Mouse (Mus musculus) neural tube, embryonic 14.5 days (tissue): ENCODE data around the gene Il6ra. TPM values are rescaled to one million over a fixed set of nuclear protein-coding genes. Genes with fewer than 3 reads are reported as not detected.

Experiments used
- ATAC-seq: fragments of 200-750 bp; cut with Nextera tagmentation; 2 replicates; pipeline ENCODE4 v1.8.0; 2017; ENCODE audit warnings: low read depth, mild to moderate bottlenecking, moderate TSS enrichment, moderate library complexity
- H3K27ac ChIP-seq: fragments of 300-500 bp; sonication (generic); 2 replicates; pipeline ENCODE4 v1.5.1; 2014; ENCODE audit warnings: low read depth, mild to moderate bottlenecking, control low read depth, low read length, moderate library complexity, mixed read lengths
- H3K27me3 ChIP-seq: fragments of 300-500 bp; sonication (generic); 2 replicates; pipeline ENCODE4 v1.6.1; 2014; ENCODE audit warnings: low read length; ENCODE audit not compliant: control insufficient read depth, insufficient read depth
- H3K36me3 ChIP-seq: fragments of 300-500 bp; sonication (generic); 2 replicates; pipeline ENCODE4 v1.6.1; 2014; ENCODE audit warnings: low read length, mixed read lengths; ENCODE audit not compliant: control insufficient read depth, insufficient read depth
- H3K4me1 ChIP-seq: fragments of 300-500 bp; sonication (generic); 2 replicates; pipeline ENCODE4 v1.6.1; 2014; ENCODE audit warnings: low read length; ENCODE audit not compliant: control insufficient read depth, insufficient read depth
- H3K4me2 ChIP-seq: fragments of 300-500 bp; sonication (generic); 2 replicates; pipeline ENCODE4 v1.6.1; 2014; ENCODE audit warnings: mild to moderate bottlenecking, low read depth, low read length, control low read depth
- H3K4me3 ChIP-seq: fragments of 300-500 bp; sonication (generic); 2 replicates; pipeline ENCODE4 v1.5.1; 2014; ENCODE audit warnings: low read depth, low read length, control low read depth, mixed read lengths
- H3K9ac ChIP-seq: fragments of 300-500 bp; sonication (generic); replicated peaks from 2 replicates; pipeline ENCODE4 v1.6.1; 2014; ENCODE audit warnings: low read depth, mild to moderate bottlenecking, control low read depth, low read length, mixed read lengths
- H3K9me3 ChIP-seq: fragments of 300-500 bp; sonication (generic); 2 replicates; pipeline ENCODE4 v1.6.1; 2016; ENCODE audit warnings: low read length; ENCODE audit not compliant: control insufficient read depth
- WGBS: fragments of 180-500 bp; shearing (Covaris S2); extraction: QIAGEN DNeasy Blood & Tissue Kit; methylation state at CpG from one replicate; pipeline ENCODE4 v1.1.7; 2014; 5-methylcytosine and 5-hydroxymethylcytosine counted together
- polyA plus RNA-seq: library from polyadenylated mRNA; unstranded; fragments of >200 nt; fragmentation: Nextera tagmentation; extraction: Ambion mirVana; gene quantifications from 2 replicates; pipeline ENCODE4 v1.2.1, GENCODE M21; 2014

The Il6ra gene
- polyA plus RNA-seq, 1 experiment from 2014 or later: 0.36 TPM

DNA sequence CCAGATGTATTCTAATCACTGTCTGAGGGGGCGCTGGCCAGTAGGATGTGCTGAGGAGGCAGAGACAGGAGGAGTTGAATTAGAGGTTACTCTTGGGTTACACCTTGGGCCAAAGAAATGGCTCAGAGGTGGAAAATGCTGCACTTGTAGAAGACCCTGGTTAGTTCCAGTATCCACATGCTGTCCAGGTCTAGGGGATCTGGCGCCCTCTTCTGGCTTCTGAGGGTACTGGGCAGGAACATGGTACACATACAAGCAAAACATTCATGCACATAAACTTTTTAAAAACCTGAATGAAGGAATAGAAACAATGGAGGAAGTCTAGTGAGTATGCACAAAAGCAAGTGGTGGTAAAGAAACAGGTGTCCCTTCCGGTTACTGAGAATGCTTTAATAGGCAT lies 55.6 kb downstream of the Il6ra start:
- H3K27ac ChIP-seq: no peak overlapping the region
- H3K9ac ChIP-seq: no peak overlapping the region
- H3K9me3 ChIP-seq: no peaks in the 10 kb centered on the region
- ATAC-seq: no peak
- no peak overlapping the region for H3K4me2 ChIP-seq
- 87% methylated on average over 3 of the region's 3 CpGs for WGBS
- no peaks in the 10 kb centered on the region for H3K36me3 ChIP-seq
- no peaks in the 10 kb centered on the region for H3K27me3 ChIP-seq
- H3K4me1 ChIP-seq: 0 out of 2 replicates have a peak, but pooled peaks cover 4% of the 10 kb centered on the region
- H3K4me3 ChIP-seq: no peak overlapping the region

DNA sequence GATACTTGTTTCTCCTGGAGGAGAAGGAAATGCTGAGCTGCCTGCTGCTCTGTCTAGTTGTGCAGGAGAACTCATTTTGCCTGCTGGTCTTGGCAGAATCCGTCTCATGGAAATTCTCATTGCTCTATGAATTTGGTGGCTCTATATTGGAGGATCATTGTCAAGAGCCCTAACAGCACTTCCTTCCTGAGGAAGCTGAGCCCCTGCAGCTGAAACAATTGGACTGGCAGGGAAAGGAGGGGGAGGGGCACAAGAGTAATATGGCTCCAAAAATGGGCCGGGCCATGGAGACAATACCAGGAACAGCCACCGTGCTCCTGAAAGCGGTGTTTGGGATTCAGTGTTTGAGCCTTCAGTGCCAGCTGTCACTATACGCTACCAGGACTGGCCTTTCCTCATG lies 59.2 kb downstream of the Il6ra start:
- H3K36me3 ChIP-seq: no peaks in the 10 kb centered on the region
- 71% methylated on average over 5 of the region's 5 CpGs for WGBS
- H3K9ac ChIP-seq: no peak overlapping the region
- H3K4me1 ChIP-seq: no peaks in the 10 kb centered on the region
- no peak for ATAC-seq
- H3K27me3 ChIP-seq: no peaks in the 10 kb centered on the region
- no peak overlapping the region for H3K4me3 ChIP-seq
- no peaks in the 10 kb centered on the region for H3K9me3 ChIP-seq
- H3K27ac ChIP-seq: no peak overlapping the region
- no peak overlapping the region for H3K4me2 ChIP-seq

DNA sequence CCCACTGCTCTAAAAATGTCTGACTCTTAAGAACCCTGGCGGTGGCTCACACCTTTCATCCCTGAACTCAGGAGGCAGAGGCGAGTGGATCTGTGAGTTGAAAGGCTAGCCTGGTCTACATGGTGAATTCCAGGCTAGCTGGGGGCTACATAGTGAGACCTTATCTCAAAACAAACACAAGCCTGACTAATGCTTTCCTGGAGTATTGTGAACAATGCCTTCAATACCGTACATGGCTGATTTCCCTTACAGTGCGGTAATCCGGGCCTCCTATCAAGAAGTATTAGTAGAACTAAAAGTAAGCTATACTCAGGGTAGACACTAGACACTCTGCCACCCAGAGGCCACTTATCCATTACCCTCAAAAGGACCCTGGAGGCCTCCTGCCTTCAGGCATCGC lies 64.9 kb downstream of the Il6ra start:
- Histone ChIP-seq H3K4me1 (no peaks in the 10 kb centered on the region), H3K4me2 (no peak overlapping the region), H3K9me3 (no peaks in the 10 kb centered on the region), H3K4me3 (no peak overlapping the region), H3K9ac (no peak overlapping the region), H3K27ac (no peak overlapping the region), H3K36me3 (no peaks in the 10 kb centered on the region), H3K27me3 (no peaks in the 10 kb centered on the region)
- WGBS: 93% methylated on average over 6 of the region's 6 CpGs
- ATAC-seq: no peak

DNA sequence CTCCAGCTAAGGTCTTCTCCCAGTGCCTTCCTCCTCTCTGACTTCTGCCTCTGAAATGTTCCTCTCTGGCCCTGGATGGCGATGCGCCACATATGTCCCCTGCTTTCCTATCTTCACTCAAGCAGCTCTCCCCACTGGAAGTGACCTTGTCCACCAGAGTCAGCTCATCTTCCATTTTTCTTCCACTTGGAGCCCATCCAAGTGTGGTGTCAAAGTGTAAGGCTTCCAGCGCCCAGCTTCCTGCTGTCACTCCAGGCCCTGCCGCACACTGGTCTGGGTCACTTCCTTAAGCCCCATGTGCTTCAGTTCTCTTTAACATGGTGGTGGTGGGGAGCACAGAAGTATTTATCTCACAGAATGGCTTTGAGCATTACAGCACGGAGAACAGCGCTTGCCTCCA lies 65.4 kb downstream of the Il6ra start:
- no peak overlapping the region for H3K4me3 ChIP-seq
- no peak for ATAC-seq
- no peak overlapping the region for H3K4me2 ChIP-seq
- no peaks in the 10 kb centered on the region for H3K36me3 ChIP-seq
- H3K9ac ChIP-seq: no peak overlapping the region
- H3K27me3 ChIP-seq: no peaks in the 10 kb centered on the region
- H3K9me3 ChIP-seq: no peaks in the 10 kb centered on the region
- no peaks in the 10 kb centered on the region for H3K4me1 ChIP-seq
- H3K27ac ChIP-seq: no peak overlapping the region
- WGBS: 84% methylated on average over 6 of the region's 6 CpGs

DNA sequence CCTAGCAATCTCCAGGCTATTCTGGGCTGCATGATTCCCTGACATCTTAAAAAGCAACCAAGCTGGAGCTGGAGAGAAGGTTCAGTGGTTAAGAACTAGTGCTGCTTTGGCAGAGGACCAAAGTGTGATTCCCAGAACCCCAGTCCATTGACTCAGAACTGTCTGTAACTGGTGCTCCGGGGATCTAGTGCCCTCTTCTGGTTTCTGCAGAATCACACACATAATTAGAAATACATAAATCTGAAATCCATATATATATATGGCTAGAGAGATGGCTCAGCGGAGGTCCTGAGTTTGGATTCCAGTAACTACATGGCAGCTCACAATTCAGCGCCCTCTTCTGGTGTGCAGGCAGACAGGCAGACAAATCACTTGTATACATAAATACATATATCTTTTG lies 65.9 kb downstream of the Il6ra start:
- Histone ChIP-seq H3K9ac (no peak overlapping the region), H3K27ac (no peak overlapping the region), H3K27me3 (no peaks in the 10 kb centered on the region), H3K4me3 (no peak overlapping the region), H3K9me3 (no peaks in the 10 kb centered on the region), H3K36me3 (no peaks in the 10 kb centered on the region), H3K4me2 (no peak overlapping the region), H3K4me1 (no peaks in the 10 kb centered on the region)
- no peak for ATAC-seq
- 84% methylated on average over 3 of the region's 3 CpGs for whole genome bisulfite sequencing

DNA sequence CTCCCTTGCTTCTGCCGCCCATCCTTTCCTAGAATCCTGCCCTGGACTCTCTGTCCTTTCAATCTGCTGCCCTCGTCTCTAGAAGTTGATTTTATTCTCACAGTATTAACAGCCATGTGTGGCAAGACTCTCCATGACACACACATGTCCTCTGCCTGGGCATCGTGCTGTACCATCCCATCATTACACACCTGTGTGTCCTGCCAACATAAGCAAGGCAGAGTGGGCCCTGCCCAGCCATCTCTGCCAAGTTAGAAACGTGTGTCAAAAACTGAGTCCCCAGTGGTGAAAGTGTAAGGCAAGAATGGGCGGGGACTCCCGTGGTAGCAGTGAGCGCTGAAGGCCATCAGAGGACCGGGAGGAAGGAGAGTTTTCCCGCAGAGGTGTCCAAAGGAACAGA lies 67.2 kb downstream of the Il6ra start:
- no peak overlapping the region for H3K4me3 ChIP-seq
- H3K27ac ChIP-seq: no peak overlapping the region
- no peak overlapping the region for H3K4me2 ChIP-seq
- no peaks in the 10 kb centered on the region for H3K27me3 ChIP-seq
- no peaks in the 10 kb centered on the region for H3K36me3 ChIP-seq
- 82% methylated on average over 9 of the region's 9 CpGs for WGBS
- ATAC-seq: no peak
- H3K9me3 ChIP-seq: no peaks in the 10 kb centered on the region
- H3K4me1 ChIP-seq: no peaks in the 10 kb centered on the region
- H3K9ac ChIP-seq: no peak overlapping the region

DNA sequence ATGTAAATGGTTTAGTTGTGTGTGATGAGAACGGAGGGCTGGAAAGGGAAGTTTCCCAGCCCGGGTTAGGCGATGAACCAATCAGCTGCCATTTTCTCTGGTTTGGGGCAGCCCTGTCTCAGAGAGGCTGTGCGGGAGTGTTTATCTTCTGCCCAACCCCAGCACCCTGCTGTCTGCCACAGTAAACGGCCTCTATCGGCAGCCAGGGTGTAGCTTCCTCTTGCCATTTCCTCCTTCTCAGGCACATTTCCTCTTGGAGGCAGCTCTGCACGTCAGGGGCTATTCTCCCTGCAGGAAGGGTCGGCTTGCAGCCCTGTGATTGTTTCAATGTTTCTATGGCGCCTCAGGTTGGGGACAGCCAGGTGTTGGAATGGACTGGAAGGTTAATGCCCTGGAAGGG lies 69.8 kb downstream of the Il6ra start:
- Histone ChIP-seq H3K4me1 (no peaks in the 10 kb centered on the region), H3K9me3 (no peaks in the 10 kb centered on the region), H3K36me3 (no peaks in the 10 kb centered on the region), H3K27ac (no peak overlapping the region), H3K27me3 (no peaks in the 10 kb centered on the region), H3K4me3 (no peak overlapping the region), H3K9ac (no peak overlapping the region), H3K4me2 (no peak overlapping the region)
- no peak for ATAC-seq
- WGBS: 67% methylated on average over 9 of the region's 9 CpGs

DNA sequence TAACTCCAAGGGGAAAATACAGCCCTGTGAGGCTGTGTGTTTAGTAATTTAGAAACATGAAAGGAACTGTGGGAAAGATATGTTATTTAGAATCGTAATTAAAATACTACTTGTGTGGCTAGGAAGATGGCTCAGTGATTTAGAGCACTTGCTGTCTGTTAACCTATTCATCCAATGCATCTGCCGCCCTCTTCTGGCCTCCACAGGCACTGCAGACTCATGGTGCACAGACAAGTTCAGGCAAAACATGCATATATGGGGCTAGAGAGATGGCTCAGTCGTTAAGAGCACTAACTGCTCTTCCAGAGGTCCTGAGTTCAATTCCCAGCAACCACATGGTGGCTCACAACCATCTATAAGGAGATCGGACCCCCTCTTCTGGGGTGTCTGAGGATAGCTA lies 70.7 kb downstream of the Il6ra start:
- H3K9me3 ChIP-seq: no peaks in the 10 kb centered on the region
- no peak overlapping the region for H3K4me2 ChIP-seq
- H3K9ac ChIP-seq: no peak overlapping the region
- no peaks in the 10 kb centered on the region for H3K36me3 ChIP-seq
- WGBS: 76% methylated on average over 4 of the region's 4 CpGs
- no peaks in the 10 kb centered on the region for H3K4me1 ChIP-seq
- no peak overlapping the region for H3K27ac ChIP-seq
- no peaks in the 10 kb centered on the region for H3K27me3 ChIP-seq
- no peak overlapping the region for H3K4me3 ChIP-seq
- no peak for ATAC-seq

DNA sequence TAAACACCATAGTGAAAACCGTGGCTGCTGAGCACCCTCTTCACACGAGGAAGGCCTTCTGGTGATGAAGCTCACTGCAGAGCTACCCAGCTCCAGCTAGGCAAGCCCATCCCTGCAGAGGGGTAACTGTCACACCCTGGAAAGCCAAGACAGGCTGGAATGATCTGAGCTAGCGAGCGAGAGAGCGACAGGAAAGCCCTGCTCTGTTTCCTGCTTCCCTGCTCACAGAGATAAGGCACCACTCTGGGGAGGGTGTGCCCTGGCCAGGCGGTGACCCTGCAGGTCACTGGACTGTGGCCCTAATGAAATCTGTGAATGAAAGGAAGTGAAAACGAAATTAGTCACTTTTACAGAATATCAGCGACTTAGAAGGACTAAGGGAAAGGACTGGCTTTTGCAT lies 77.6 kb downstream of the Il6ra start:
- Histone ChIP-seq H3K9me3 (no peaks in the 10 kb centered on the region), H3K4me2 (no peak overlapping the region), H3K9ac (no peak overlapping the region), H3K27ac (no peak overlapping the region), H3K4me3 (no peak overlapping the region), H3K27me3 (peaks cover 29% of the 10 kb centered on the region), H3K4me1 (peaks cover 10% of the 10 kb centered on the region; the same call in 1 of the 2 replicates), H3K36me3 (no peaks in the 10 kb centered on the region)
- 62% methylated on average over 8 of the region's 8 CpGs for WGBS
- no peak for ATAC-seq
